Mouse (Mus musculus) adipocyte (in vitro differentiated cells): ENCODE measurements at regions not wholly inside any gene's neighbourhood (a gene's known extent, or its start where the extent isn't known, plus 50 kb on each side); places are given as distances from the start of the nearest gene placed in this dataset.

Experiments
- DNase-seq: peaks from one replicate; pipeline ENCODE4 v3.0.0-alpha.2; 2016; ENCODE audit warnings: low spot score

- DNase-seq, result peak; percentile 83
Measured at GRCm38 (mm10) chr2:61221676-61222075, 258.7 kb upstream of the Rbms1 start.

- DNase-seq, result peak; percentile 17
Measured at GRCm38 (mm10) chr2:61221157-61221556, 258.2 kb upstream of the Rbms1 start.

GRCm38 (mm10) chr2:61213951-61214350, 251.0 kb upstream of the Rbms1 start:
- no peak for DNase-seq

- no peak for DNase-seq
Measured at GRCm38 (mm10) chr2:61201387-61201786, 238.4 kb upstream of the Rbms1 start.

- no peak for DNase-seq
Measured at GRCm38 (mm10) chr2:61193976-61194375, 231.0 kb upstream of the Rbms1 start.

GRCm38 (mm10) chr2:61182424-61182979, 219.5 kb upstream of the Rbms1 start:
- peak; percentile 43 for DNase-seq

GRCm38 (mm10) chr2:61177801-61178200, 214.8 kb upstream of the Rbms1 start:
- DNase-seq, result no peak

- no peak for DNase-seq
Measured at GRCm38 (mm10) chr2:61176807-61177206, 213.8 kb upstream of the Rbms1 start.

- DNase-seq, result peak; percentile 39
Measured at GRCm38 (mm10) chr2:61173581-61173980, 210.6 kb upstream of the Rbms1 start.

GRCm38 (mm10) chr2:61161336-61161735, 198.3 kb upstream of the Rbms1 start:
- DNase-seq, result no peak

- no peak for DNase-seq
Measured at GRCm38 (mm10) chr2:61159761-61160160, 196.8 kb upstream of the Rbms1 start.

GRCm38 (mm10) chr2:61138998-61139631, 176.1 kb upstream of the Rbms1 start:
- peak; percentile 91 for DNase-seq

- no peak for DNase-seq
Measured at GRCm38 (mm10) chr2:61138625-61138997, 175.6 kb upstream of the Rbms1 start.

- no peak for DNase-seq
Measured at GRCm38 (mm10) chr2:61137378-61137777, 174.4 kb upstream of the Rbms1 start.

GRCm38 (mm10) chr2:61136926-61137325, 173.9 kb upstream of the Rbms1 start:
- DNase-seq, result peak; percentile 48

GRCm38 (mm10) chr2:61123046-61123806, 160.2 kb upstream of the Rbms1 start:
- DNase-seq, result no peak

GRCm38 (mm10) chr2:61121281-61121680, 158.3 kb upstream of the Rbms1 start:
- DNase-seq, result no peak

- no peak for DNase-seq
Measured at GRCm38 (mm10) chr2:61114620-61115019, 151.6 kb upstream of the Rbms1 start.

- no peak for DNase-seq
Measured at GRCm38 (mm10) chr2:61113916-61114315, 150.9 kb upstream of the Rbms1 start.

GRCm38 (mm10) chr2:61110591-61110990, 147.6 kb upstream of the Rbms1 start:
- no peak for DNase-seq

GRCm38 (mm10) chr2:61109564-61109963, 146.6 kb upstream of the Rbms1 start:
- DNase-seq, result no peak

GRCm38 (mm10) chr2:61105169-61105568, 142.2 kb upstream of the Rbms1 start:
- DNase-seq, result no peak

- no peak for DNase-seq
Measured at GRCm38 (mm10) chr2:61100854-61101253, 137.9 kb upstream of the Rbms1 start.
